Mouse (Mus musculus) limb, embryonic 11.5 days (tissue): ENCODE data around the gene Ankrd2. TPM values are rescaled to one million over a fixed set of nuclear protein-coding genes. Genes with fewer than 3 reads are reported as not detected.
A peak's percentile ranks its signal among the peaks of the same experiment; 100 is the strongest.

ENCODE experiments used
- ATAC-seq: fragments of 200-750 bp; cut with Nextera tagmentation; 2 replicates; pipeline ENCODE4 v1.8.0; 2017; ENCODE audit warnings: low read depth; ENCODE audit not compliant: insufficient number of reproducible peaks, low FRiP score, low TSS enrichment
- DNase-seq: peaks from one replicate; pipeline ENCODE4 v3.0.0-alpha.2; 2015; ENCODE audit warnings: low spot score
- H3K27ac ChIP-seq: fragments of 300-500 bp; sonication (generic); replicated peaks from 2 replicates; pipeline ENCODE4 v1.5.1; 2014; ENCODE audit warnings: low read depth, mild to moderate bottlenecking, low read length
- H3K27me3 ChIP-seq: fragments of 300-500 bp; sonication (generic); 2 replicates; pipeline ENCODE4 v1.6.1; 2014; ENCODE audit warnings: mild to moderate bottlenecking, low read length, mixed read lengths; ENCODE audit not compliant: control insufficient read depth, insufficient read depth
- H3K36me3 ChIP-seq: fragments of 300-500 bp; sonication (generic); 2 replicates; pipeline ENCODE4 v1.6.1; 2014; ENCODE audit warnings: mild to moderate bottlenecking, low read length, moderate library complexity, mixed read lengths; ENCODE audit not compliant: control insufficient read depth, insufficient read depth
- H3K4me1 ChIP-seq: fragments of 300-500 bp; sonication (generic); 2 replicates; pipeline ENCODE4 v1.6.1; 2014; ENCODE audit warnings: low read length, mixed read lengths; ENCODE audit not compliant: control insufficient read depth, insufficient read depth
- H3K4me2 ChIP-seq: fragments of 300-500 bp; sonication (generic); 2 replicates; pipeline ENCODE4 v1.6.1; 2014; ENCODE audit warnings: low read depth, mild to moderate bottlenecking, moderate library complexity; ENCODE audit not compliant: severe bottlenecking
- H3K4me3 ChIP-seq: fragments of 300-500 bp; sonication (generic); 2 replicates; pipeline ENCODE4 v1.5.1; 2014; ENCODE audit warnings: low read depth, low read length
- H3K9ac ChIP-seq: fragments of 300-500 bp; sonication (generic); 2 replicates; pipeline ENCODE4 v1.6.1; 2014; ENCODE audit warnings: mild to moderate bottlenecking, low read length
- H3K9me3 ChIP-seq: fragments of 300-500 bp; sonication (generic); 2 replicates; pipeline ENCODE4 v1.6.1; 2016; ENCODE audit warnings: low read length; ENCODE audit not compliant: control insufficient read depth
- WGBS: fragments of 180-500 bp; shearing (Covaris S2); extraction: QIAGEN DNeasy Blood & Tissue Kit; methylation state at CpG from one replicate; pipeline ENCODE4 v1.1.7; 2014; 5-methylcytosine and 5-hydroxymethylcytosine counted together
- polyA plus RNA-seq: library from polyadenylated mRNA; unstranded; fragments of >200 nt; fragmentation: Nextera tagmentation; extraction: Ambion mirVana; gene quantifications from 2 replicates; pipeline ENCODE4 v1.2.1, GENCODE M21; 2014

Ankrd2 gene
- polyA plus RNA-seq, 1 experiment from 2014 or later: 0.31 TPM

GRCm38 (mm10) chr19:42034881-42035455 lies 832 bp upstream of the Ankrd2 start:
- no peak overlapping the region for H3K4me3 ChIP-seq
- ATAC-seq: peak; percentile 19; the same call in 1 of the 2 replicates
- no peak overlapping the region for H3K9ac ChIP-seq
- no peak overlapping the region for H3K4me2 ChIP-seq
- H3K4me1 ChIP-seq: peaks cover 12% of the 10 kb centered on the region
- no peak overlapping the region; the same call in 1 of the 2 replicates for H3K27ac ChIP-seq
- 54% methylated on average over 11 of the region's 11 CpGs for WGBS
- H3K36me3 ChIP-seq: no peaks in the 10 kb centered on the region
- peaks cover 3% of the 10 kb centered on the region; the same call in 1 of the 2 replicates for H3K27me3 ChIP-seq
- no peak for DNase-seq
- no peaks in the 10 kb centered on the region for H3K9me3 ChIP-seq

GRCm38 (mm10) chr19:42036357-42036756 lies 557 bp downstream of the Ankrd2 start:
- 79% methylated on average over 3 of the region's 3 CpGs for WGBS
- H3K4me3 ChIP-seq: no peak overlapping the region
- no peak overlapping the region for H3K27ac ChIP-seq
- ATAC-seq (no peak), DNase-seq (no peak)
- no peaks in the 10 kb centered on the region for H3K36me3 ChIP-seq
- no peak overlapping the region for H3K4me2 ChIP-seq
- no peaks in the 10 kb centered on the region for H3K9me3 ChIP-seq
- peaks cover 12% of the 10 kb centered on the region for H3K4me1 ChIP-seq
- no peak overlapping the region for H3K9ac ChIP-seq
- H3K27me3 ChIP-seq: peaks cover 3% of the 10 kb centered on the region; the same call in 1 of the 2 replicates

- peaks cover 12% of the 10 kb centered on the region for H3K4me1 ChIP-seq
- H3K4me3 ChIP-seq: no peak overlapping the region
- H3K36me3 ChIP-seq: no peaks in the 10 kb centered on the region
- ATAC-seq: no peak
- H3K9ac ChIP-seq: no peak overlapping the region
- H3K27me3 ChIP-seq: peaks cover 3% of the 10 kb centered on the region; the same call in 1 of the 2 replicates
- WGBS: 74% methylated on average over 11 of the region's 11 CpGs
- DNase-seq: no peak
- no peaks in the 10 kb centered on the region for H3K9me3 ChIP-seq
- no peak overlapping the region for H3K27ac ChIP-seq
- H3K4me2 ChIP-seq: no peak overlapping the region
Observed at GRCm38 (mm10) chr19:42037167-42037702, 1.4 kb downstream of the Ankrd2 start.

DNA sequence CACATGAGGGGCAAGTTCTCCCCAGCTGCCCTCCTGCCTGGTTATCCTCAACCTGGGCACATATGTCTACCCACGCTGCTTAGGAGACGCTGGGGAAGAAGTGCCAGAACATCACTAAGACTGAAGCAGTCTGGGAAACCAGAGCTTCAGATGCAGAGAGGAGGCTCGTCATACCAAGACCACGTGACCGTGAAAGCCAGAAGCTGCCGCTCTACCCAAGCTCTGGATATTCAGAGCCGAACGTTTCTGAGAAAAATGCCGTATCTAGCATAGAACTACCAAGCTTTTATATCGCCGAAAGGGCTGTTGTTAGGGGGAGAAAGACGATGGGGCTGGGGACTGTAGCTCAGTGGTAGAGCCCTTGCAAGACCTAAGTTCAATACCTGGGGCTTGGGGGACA lies 2.5 kb downstream of the Ankrd2 start:
- ATAC-seq: no peak
- no peak for DNase-seq
- 89% methylated on average over 12 of the region's 12 CpGs for WGBS

DNA sequence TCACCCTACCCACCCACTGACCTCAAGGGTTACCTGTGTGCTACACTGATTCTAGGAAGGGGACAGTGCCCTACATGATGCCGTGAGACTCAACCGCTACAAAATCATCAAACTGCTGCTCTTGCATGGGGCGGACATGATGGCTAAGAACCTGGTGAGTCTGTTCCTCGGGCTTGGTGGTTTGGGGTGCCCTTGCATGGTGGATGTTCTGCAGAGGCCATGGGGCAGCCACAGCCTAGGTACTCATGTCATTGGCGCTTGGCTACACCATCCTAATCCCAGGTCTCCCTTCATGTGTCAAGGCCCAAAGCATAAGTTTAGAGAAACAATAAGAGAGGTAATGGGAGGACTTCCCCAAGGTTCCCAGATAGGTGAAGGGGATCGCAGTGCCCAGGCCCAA lies 8.2 kb downstream of the Ankrd2 start:
- no peaks in the 10 kb centered on the region for H3K4me1 ChIP-seq
- no peak for ATAC-seq

More for the DNA sequence above, 2.5 kb downstream of the Ankrd2 start:
- no peaks in the 10 kb centered on the region for H3K9me3 ChIP-seq
- H3K27ac ChIP-seq: no peak overlapping the region
- H3K9ac ChIP-seq: no peak overlapping the region
- H3K27me3 ChIP-seq: peaks cover 3% of the 10 kb centered on the region; the same call in 1 of the 2 replicates
- no peaks in the 10 kb centered on the region for H3K36me3 ChIP-seq
- no peak overlapping the region for H3K4me3 ChIP-seq
- no peak overlapping the region for H3K4me2 ChIP-seq
- H3K4me1 ChIP-seq: peaks cover 12% of the 10 kb centered on the region

DNA sequence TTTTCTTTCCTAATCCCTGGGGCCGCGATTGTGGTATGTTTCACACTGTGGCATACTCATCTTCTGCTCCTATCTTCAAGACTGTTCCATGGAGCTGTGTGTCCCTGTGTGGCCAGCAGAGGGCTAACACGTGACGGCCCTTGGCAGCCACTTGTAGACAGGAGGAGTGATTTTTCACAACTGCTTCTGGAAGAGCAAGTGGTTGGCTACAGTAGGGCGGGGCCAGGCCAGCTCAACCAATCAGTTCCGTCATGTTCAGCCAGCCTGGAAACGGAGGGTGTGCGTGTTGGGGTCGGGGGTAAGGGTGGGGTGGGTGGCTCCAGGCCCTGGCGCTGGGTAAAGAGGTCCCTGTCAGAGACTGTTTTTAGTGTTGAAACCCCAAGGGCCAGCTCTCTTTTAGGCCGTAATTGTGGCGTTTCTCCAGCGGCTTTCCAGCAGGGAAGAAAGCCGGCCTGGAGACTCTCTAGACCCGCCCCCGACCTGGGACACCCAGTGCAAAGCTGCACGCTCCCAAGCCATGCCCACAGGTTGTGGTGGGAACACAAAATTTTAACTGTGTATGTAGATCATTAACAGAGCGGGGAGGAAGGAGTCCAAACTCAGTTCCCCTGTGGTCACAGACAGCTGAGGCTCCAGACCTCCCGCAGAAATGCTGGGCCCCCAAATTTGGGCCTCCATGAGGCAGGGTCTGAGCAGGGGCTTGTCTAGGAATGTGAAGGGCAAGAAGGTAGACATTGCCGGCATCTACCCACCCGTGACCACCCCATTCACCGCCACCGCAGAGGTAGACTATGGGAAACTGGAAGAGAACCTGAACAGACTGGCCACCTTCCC lies 9.7 kb downstream of the Ankrd2 start, which contains the start of gene Hoga1:
TSS of gene Hoga1 (plus strand) at position 342 of the 834 bp plus-strand sequence.
- Histone ChIP-seq H3K9me3 (no peaks in the 10 kb centered on the region; the same call in 1 of the 2 replicates), H3K4me2 (peak within 1 kb of the TSS; percentile 50), H3K36me3 (no peaks in the 10 kb centered on the region), H3K4me3 (peak within 1 kb of the TSS; percentile 15), H3K9ac (peak within 1 kb of the TSS; percentile 34; the same call in 1 of the 2 replicates), H3K27ac (no peak within 1 kb of the TSS), H3K27me3 (no peaks in the 10 kb centered on the region), H3K4me1 (no peaks in the 10 kb centered on the region)
- DNase-seq (peak; percentile 81), ATAC-seq (peak; percentile 86)
- 26% methylated on average over 23 of the region's 23 CpGs for WGBS

More for the DNA sequence above, 8.2 kb downstream of the Ankrd2 start:
- Histone ChIP-seq H3K4me2 (no peak overlapping the region), H3K27me3 (peaks cover 3% of the 10 kb centered on the region; the same call in 1 of the 2 replicates), H3K36me3 (no peaks in the 10 kb centered on the region), H3K4me3 (no peak overlapping the region), H3K9ac (no peak overlapping the region), H3K9me3 (no peaks in the 10 kb centered on the region; the same call in 1 of the 2 replicates), H3K27ac (no peak overlapping the region)
- 95% methylated on average over 6 of the region's 6 CpGs for WGBS
- no peak for DNase-seq

- Histone ChIP-seq H3K36me3 (no peaks in the 10 kb centered on the region), H3K9ac (no peak overlapping the region), H3K27me3 (no peaks in the 10 kb centered on the region), H3K9me3 (no peaks in the 10 kb centered on the region), H3K4me3 (no peak overlapping the region), H3K4me1 (no peaks in the 10 kb centered on the region), H3K27ac (no peak overlapping the region), H3K4me2 (no peak overlapping the region)
- WGBS: 93% methylated on average over 1 of the region's 1 CpGs
- no peak for ATAC-seq
- no peak for DNase-seq
Observed at GRCm38 (mm10) chr19:42050251-42050650, 14.5 kb downstream of the Ankrd2 start.

DNA sequence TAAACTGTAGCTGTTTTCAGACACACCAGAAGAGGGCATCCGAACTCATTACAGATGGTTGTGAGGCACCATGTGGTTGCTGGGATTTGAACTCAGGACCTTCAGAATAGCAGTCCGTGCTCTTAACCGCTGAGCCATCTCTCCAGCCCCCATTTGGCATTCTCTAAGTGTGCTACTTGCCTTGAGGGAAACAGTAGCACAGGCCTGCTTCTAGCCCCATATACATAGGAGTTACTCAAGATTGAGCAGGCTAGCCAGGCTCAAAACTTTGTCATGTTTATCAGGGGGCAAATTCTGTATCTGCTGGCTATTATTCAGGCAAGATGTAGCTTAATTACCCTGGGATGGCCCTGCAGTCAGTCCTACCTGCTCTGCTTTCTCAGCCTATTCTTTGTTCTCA lies 15.6 kb downstream of the Ankrd2 start:
- no peak for ATAC-seq

More for the DNA sequence above, 15.6 kb downstream of the Ankrd2 start:
- no peak for DNase-seq
- H3K27me3 ChIP-seq: no peaks in the 10 kb centered on the region
- H3K9me3 ChIP-seq: no peaks in the 10 kb centered on the region
- H3K27ac ChIP-seq: no peak overlapping the region
- no peak overlapping the region for H3K9ac ChIP-seq
- WGBS: 85% methylated on average over 3 of the region's 3 CpGs
- H3K36me3 ChIP-seq: no peaks in the 10 kb centered on the region
- no peak overlapping the region for H3K4me3 ChIP-seq
- H3K4me1 ChIP-seq: no peaks in the 10 kb centered on the region
- no peak overlapping the region for H3K4me2 ChIP-seq
